Mouse (Mus musculus): ENCODE results near the gene Rpgr. TPM values are rescaled to one million over a fixed set of nuclear protein-coding genes. Genes with fewer than 3 reads are reported as not detected.

Gene Rpgr
- polyA plus RNA-seq, 1 experiment from 2014 or later = 8.1 TPM

GRCm38 (mm10) chrX:10110736-10111135 is 106.0 kb downstream of the Rpgr start:
- Histone ChIP-seq H3K27ac (replicated peaks in 1 of 2; ENCODE audit: control insufficient read depth in 1 of 2, insufficient read depth in 1 of 2, low read depth in 2 of 2, low read length in 2 of 2) (no peak overlapping the region), H3K9me3 (ENCODE audit: control insufficient read depth, low read length) (no peaks in the 10 kb centered on the region), H3K36me3 (ENCODE audit: control insufficient read depth, insufficient read depth, low read length) (no peaks in the 10 kb centered on the region), H3K27me3 (ENCODE audit: control insufficient read depth, insufficient read depth, low read length) (no peaks in the 10 kb centered on the region), H3K4me3 (ENCODE audit: control insufficient read depth in 1 of 2, insufficient read depth in 1 of 2, low read depth in 1 of 2, low read length in 2 of 2) (no peak overlapping the region), H3K4me1 (ENCODE audit: control insufficient read depth in 2 of 2, insufficient read depth in 2 of 2, low read length in 2 of 2) (no peaks in the 10 kb centered on the region), H3K4me2 (ENCODE audit: low read length) (no peak overlapping the region), H3K9ac (ENCODE audit: low read length) (no peak overlapping the region)
- 59% methylated on average over 1 of the region's 1 CpGs for WGBS
- no peak for ATAC-seq (ENCODE audit: insufficient number of reproducible peaks, insufficient read depth, low FRiP score, low read depth)

GRCm38 (mm10) chrX:10108558-10108957 is 108.2 kb downstream of the Rpgr start:
- 54% methylated on average over 4 of the region's 4 CpGs for WGBS
- Histone ChIP-seq H3K36me3 (ENCODE audit: control insufficient read depth, insufficient read depth, low read length) (no peaks in the 10 kb centered on the region), H3K9me3 (ENCODE audit: control insufficient read depth, low read length) (no peaks in the 10 kb centered on the region), H3K4me1 (ENCODE audit: control insufficient read depth in 2 of 2, insufficient read depth in 2 of 2, low read length in 2 of 2) (no peaks in the 10 kb centered on the region), H3K27ac (replicated peaks in 1 of 2; ENCODE audit: control insufficient read depth in 1 of 2, insufficient read depth in 1 of 2, low read depth in 2 of 2, low read length in 2 of 2) (no peak overlapping the region), H3K4me2 (ENCODE audit: low read length) (no peak overlapping the region), H3K27me3 (ENCODE audit: control insufficient read depth, insufficient read depth, low read length) (no peaks in the 10 kb centered on the region), H3K4me3 (ENCODE audit: control insufficient read depth in 1 of 2, insufficient read depth in 1 of 2, low read depth in 1 of 2, low read length in 2 of 2) (no peak overlapping the region), H3K9ac (ENCODE audit: low read length) (no peak overlapping the region)
- ATAC-seq (ENCODE audit: insufficient number of reproducible peaks, insufficient read depth, low FRiP score, low read depth) = no peak

- H3K4me3 ChIP-seq (ENCODE audit: control insufficient read depth in 1 of 2, insufficient read depth in 1 of 2, low read depth in 1 of 2, low read length in 2 of 2) = no peak overlapping the region
- H3K9ac ChIP-seq (ENCODE audit: low read length) = no peak overlapping the region
- H3K27me3 ChIP-seq (ENCODE audit: control insufficient read depth, insufficient read depth, low read length) = no peaks in the 10 kb centered on the region
- no peaks in the 10 kb centered on the region for H3K9me3 ChIP-seq (ENCODE audit: control insufficient read depth, low read length)
- H3K4me1 ChIP-seq (ENCODE audit: control insufficient read depth in 2 of 2, insufficient read depth in 2 of 2, low read length in 2 of 2) = no peaks in the 10 kb centered on the region
- no peak overlapping the region for H3K4me2 ChIP-seq (ENCODE audit: low read length)
- WGBS = 53% methylated on average over 5 of the region's 5 CpGs
- no peak for ATAC-seq (ENCODE audit: insufficient number of reproducible peaks, insufficient read depth, low FRiP score, low read depth)
- no peak overlapping the region for H3K27ac ChIP-seq (replicated peaks in 1 of 2; ENCODE audit: control insufficient read depth in 1 of 2, insufficient read depth in 1 of 2, low read depth in 2 of 2, low read length in 2 of 2)
- no peaks in the 10 kb centered on the region for H3K36me3 ChIP-seq (ENCODE audit: control insufficient read depth, insufficient read depth, low read length)
Observed at GRCm38 (mm10) chrX:10105475-10105874, 111.2 kb downstream of the Rpgr start.

- no peak for ATAC-seq (ENCODE audit: insufficient number of reproducible peaks, insufficient read depth, low FRiP score, low read depth)
- WGBS = 70% methylated on average over 1 of the region's 1 CpGs
- Histone ChIP-seq H3K9me3 (ENCODE audit: control insufficient read depth, low read length) (no peaks in the 10 kb centered on the region), H3K4me2 (ENCODE audit: low read length) (no peak overlapping the region), H3K27ac (replicated peaks in 1 of 2; ENCODE audit: control insufficient read depth in 1 of 2, insufficient read depth in 1 of 2, low read depth in 2 of 2, low read length in 2 of 2) (no peak overlapping the region), H3K4me3 (ENCODE audit: control insufficient read depth in 1 of 2, insufficient read depth in 1 of 2, low read depth in 1 of 2, low read length in 2 of 2) (no peak overlapping the region), H3K9ac (ENCODE audit: low read length) (no peak overlapping the region), H3K4me1 (ENCODE audit: control insufficient read depth in 2 of 2, insufficient read depth in 2 of 2, low read length in 2 of 2) (no peaks in the 10 kb centered on the region), H3K36me3 (ENCODE audit: control insufficient read depth, insufficient read depth, low read length) (no peaks in the 10 kb centered on the region), H3K27me3 (ENCODE audit: control insufficient read depth, insufficient read depth, low read length) (no peaks in the 10 kb centered on the region)
Observed at GRCm38 (mm10) chrX:10102739-10103138, 114.0 kb downstream of the Rpgr start.

- Histone ChIP-seq H3K9me3 (ENCODE audit: control insufficient read depth, low read length) (no peaks in the 10 kb centered on the region), H3K27ac (replicated peaks in 1 of 2; ENCODE audit: control insufficient read depth in 1 of 2, insufficient read depth in 1 of 2, low read depth in 2 of 2, low read length in 2 of 2) (no peak overlapping the region), H3K36me3 (ENCODE audit: control insufficient read depth, insufficient read depth, low read length) (no peaks in the 10 kb centered on the region), H3K4me2 (ENCODE audit: low read length) (no peak overlapping the region), H3K27me3 (ENCODE audit: control insufficient read depth, insufficient read depth, low read length) (no peaks in the 10 kb centered on the region), H3K4me1 (ENCODE audit: control insufficient read depth in 2 of 2, insufficient read depth in 2 of 2, low read length in 2 of 2) (no peaks in the 10 kb centered on the region), H3K9ac (ENCODE audit: low read length) (no peak overlapping the region), H3K4me3 (ENCODE audit: control insufficient read depth in 1 of 2, insufficient read depth in 1 of 2, low read depth in 1 of 2, low read length in 2 of 2) (no peak overlapping the region)
- 75% methylated on average over 3 of the region's 3 CpGs for WGBS
- ATAC-seq (ENCODE audit: insufficient number of reproducible peaks, insufficient read depth, low FRiP score, low read depth) = no peak
Observed at GRCm38 (mm10) chrX:10095797-10096196, 120.9 kb downstream of the Rpgr start.

GRCm38 (mm10) chrX:10080385-10080784 is 136.3 kb downstream of the Rpgr start:
- Histone ChIP-seq H3K4me1 (ENCODE audit: control insufficient read depth in 2 of 2, insufficient read depth in 2 of 2, low read length in 2 of 2) (no peaks in the 10 kb centered on the region), H3K4me3 (ENCODE audit: control insufficient read depth in 1 of 2, insufficient read depth in 1 of 2, low read depth in 1 of 2, low read length in 2 of 2) (no peak overlapping the region), H3K9me3 (ENCODE audit: control insufficient read depth, low read length) (no peaks in the 10 kb centered on the region), H3K36me3 (ENCODE audit: control insufficient read depth, insufficient read depth, low read length) (no peaks in the 10 kb centered on the region), H3K27me3 (ENCODE audit: control insufficient read depth, insufficient read depth, low read length) (no peaks in the 10 kb centered on the region), H3K27ac (replicated peaks in 1 of 2; ENCODE audit: control insufficient read depth in 1 of 2, insufficient read depth in 1 of 2, low read depth in 2 of 2, low read length in 2 of 2) (no peak overlapping the region), H3K9ac (ENCODE audit: low read length) (no peak overlapping the region), H3K4me2 (ENCODE audit: low read length) (no peak overlapping the region)
- ATAC-seq (ENCODE audit: insufficient number of reproducible peaks, insufficient read depth, low FRiP score, low read depth) = no peak
- WGBS = 72% methylated on average over 3 of the region's 3 CpGs

GRCm38 (mm10) chrX:10079981-10080380 is 136.7 kb downstream of the Rpgr start:
- no peak overlapping the region for H3K4me2 ChIP-seq (ENCODE audit: low read length)
- no peak overlapping the region for H3K27ac ChIP-seq (replicated peaks in 1 of 2; ENCODE audit: control insufficient read depth in 1 of 2, insufficient read depth in 1 of 2, low read depth in 2 of 2, low read length in 2 of 2)
- no peaks in the 10 kb centered on the region for H3K36me3 ChIP-seq (ENCODE audit: control insufficient read depth, insufficient read depth, low read length)
- H3K4me3 ChIP-seq (ENCODE audit: control insufficient read depth in 1 of 2, insufficient read depth in 1 of 2, low read depth in 1 of 2, low read length in 2 of 2) = no peak overlapping the region
- 86% methylated on average over 1 of the region's 1 CpGs for WGBS
- H3K27me3 ChIP-seq (ENCODE audit: control insufficient read depth, insufficient read depth, low read length) = no peaks in the 10 kb centered on the region
- H3K4me1 ChIP-seq (ENCODE audit: control insufficient read depth in 2 of 2, insufficient read depth in 2 of 2, low read length in 2 of 2) = no peaks in the 10 kb centered on the region
- no peaks in the 10 kb centered on the region for H3K9me3 ChIP-seq (ENCODE audit: control insufficient read depth, low read length)
- H3K9ac ChIP-seq (ENCODE audit: low read length) = no peak overlapping the region
- no peak for ATAC-seq (ENCODE audit: insufficient number of reproducible peaks, insufficient read depth, low FRiP score, low read depth)

GRCm38 (mm10) chrX:10073966-10074365 is 142.8 kb downstream of the Rpgr start:
- no peak overlapping the region for H3K9ac ChIP-seq (ENCODE audit: low read length)
- no peak overlapping the region for H3K4me3 ChIP-seq (ENCODE audit: control insufficient read depth in 1 of 2, insufficient read depth in 1 of 2, low read depth in 1 of 2, low read length in 2 of 2)
- WGBS = 64% methylated on average over 3 of the region's 3 CpGs
- no peaks in the 10 kb centered on the region for H3K27me3 ChIP-seq (ENCODE audit: control insufficient read depth, insufficient read depth, low read length)
- H3K27ac ChIP-seq (replicated peaks in 1 of 2; ENCODE audit: control insufficient read depth in 1 of 2, insufficient read depth in 1 of 2, low read depth in 2 of 2, low read length in 2 of 2) = no peak overlapping the region
- no peaks in the 10 kb centered on the region for H3K9me3 ChIP-seq (ENCODE audit: control insufficient read depth, low read length)
- no peak for ATAC-seq (ENCODE audit: insufficient number of reproducible peaks, insufficient read depth, low FRiP score, low read depth)
- no peaks in the 10 kb centered on the region for H3K4me1 ChIP-seq (ENCODE audit: control insufficient read depth in 2 of 2, insufficient read depth in 2 of 2, low read length in 2 of 2)
- no peak overlapping the region for H3K4me2 ChIP-seq (ENCODE audit: low read length)
- H3K36me3 ChIP-seq (ENCODE audit: control insufficient read depth, insufficient read depth, low read length) = no peaks in the 10 kb centered on the region
